Mouse (Mus musculus) Muller cell, postnatal 12 days (primary cell): Measurements from ENCODE around the gene Mars2.

Experiments used
- DNase-seq: peaks from one replicate; pipeline ENCODE4 v3.0.0-alpha.2; 2015; ENCODE audit errors: inconsistent ontology term

The Mars2 gene

GRCm38 (mm10) chr1:55221352-55221751 lies 15.6 kb upstream of the Mars2 start:
- DNase-seq = peak; percentile 78

- no peak for DNase-seq
Measured at GRCm38 (mm10) chr1:55223026-55223425, 14.0 kb upstream of the Mars2 start.

- DNase-seq = peak; percentile 26
Measured at GRCm38 (mm10) chr1:55224111-55224510, 12.9 kb upstream of the Mars2 start.

- DNase-seq = peak; percentile 24
Measured at GRCm38 (mm10) chr1:55225398-55225797, 11.6 kb upstream of the Mars2 start.

GRCm38 (mm10) chr1:55226011-55226857 lies 10.7 kb upstream of the Mars2 start, which contains the start of gene Rftn2:
Gene Rftn2, minus strand, starts transcription at chr1:55226782.
- DNase-seq = peak; percentile 81

GRCm38 (mm10) chr1:55227376-55227775 lies 9.6 kb upstream of the Mars2 start:
- no peak for DNase-seq

- peak; percentile 37 for DNase-seq
Measured at GRCm38 (mm10) chr1:55228256-55228884, 8.6 kb upstream of the Mars2 start.

GRCm38 (mm10) chr1:55234910-55235520 lies 2.0 kb upstream of the Mars2 start:
- DNase-seq = no peak

- no peak for DNase-seq
Measured at GRCm38 (mm10) chr1:55236487-55236886, 490 bp upstream of the Mars2 start.

GRCm38 (mm10) chr1:55237643-55238161 lies 725 bp downstream of the Mars2 start:
- no peak for DNase-seq

GRCm38 (mm10) chr1:55238496-55238895 lies 1.5 kb downstream of the Mars2 start:
- DNase-seq = no peak

GRCm38 (mm10) chr1:55239237-55239636 lies 2.3 kb downstream of the Mars2 start:
- DNase-seq = peak; percentile 56

GRCm38 (mm10) chr1:55246374-55246773 lies 9.4 kb downstream of the Mars2 start:
- no peak for DNase-seq

GRCm38 (mm10) chr1:55264385-55264784 lies 27.4 kb downstream of the Mars2 start:
- no peak for DNase-seq

GRCm38 (mm10) chr1:55265447-55265846 lies 28.5 kb downstream of the Mars2 start:
- DNase-seq = no peak

GRCm38 (mm10) chr1:55279081-55279480 lies 42.1 kb downstream of the Mars2 start:
- DNase-seq = no peak
